Comparison of ENCODE assay signal across 8 mouse cellular contexts in genomic region chr2:135797677-135798546, GRCm38 (mm10).
DNase-seq lines count a peak whose midpoint lies in the region; ATAC-seq and TF ChIP-seq lines count a peak whose summit lies in the region.

No protein-coding gene starts in this region.

- H3K36me3 ChIP-seq in ES-Bruce4 (ENCODE audit: control insufficient read depth, insufficient read depth, low read length, poor library complexity, severe bottlenecking), result no peaks in the 10 kb centered on the region
- no peaks in the 10 kb centered on the region for H3K36me3 ChIP-seq in forebrain, embryonic 10.5 days (replicated peaks)
- H3K36me3 ChIP-seq in limb, embryonic 10.5 days, result no peaks in the 10 kb centered on the region

- no peak overlapping the region for H3K9ac ChIP-seq in ES-Bruce4 (ENCODE audit: low read depth, poor library complexity, severe bottlenecking)

- ATAC-seq in erythroblast, adult 5-6 weeks (replicated peaks; ENCODE audit: low FRiP score, poor library complexity, severe bottlenecking), result no peak

- no peak for TF ChIP-seq POLR2A in ES-Bruce4 (IDR thresholded peaks at IDR 0.05; ENCODE audit: insufficient read depth, low read length)

- peak; percentile 13 to 29 for DNase-seq in heart, adult 9 months (ENCODE audit: low spot score in 2 of 2)
- no peak for DNase-seq in heart, postnatal 36 days
- no peak for DNase-seq in forebrain, embryonic 10.5 days (ENCODE audit: extremely low spot score, low spot score)
- DNase-seq in limb, embryonic 10.5 days (ENCODE audit: low spot score), result no peak
- DNase-seq in adrenal gland, postnatal 36 days, result no peak
- DNase-seq in ovary, adult 18-20 months (ENCODE audit: low spot score), result no peak

- no peak for TF ChIP-seq CTCF in ES-Bruce4 (IDR thresholded peaks at IDR 0.05; ENCODE audit: low read depth, low read length)

- no peaks in the 10 kb centered on the region for H3K9me3 ChIP-seq in ES-Bruce4 (replicated peaks; ENCODE audit: control insufficient read depth, insufficient read depth, low read length, poor library complexity, severe bottlenecking)
- H3K9me3 ChIP-seq in forebrain, embryonic 10.5 days, result no peaks in the 10 kb centered on the region
- H3K9me3 ChIP-seq in limb, embryonic 10.5 days (replicated peaks), result no peaks in the 10 kb centered on the region

- peak overlapping the region; percentile 73; the same call in 1 of the 2 replicates for H3K27ac ChIP-seq in ES-Bruce4 (ENCODE audit: insufficient read depth, low read length)
- peak overlapping the region; percentile 66 for H3K27ac ChIP-seq in forebrain, embryonic 10.5 days
- peak overlapping the region; percentile 68 for H3K27ac ChIP-seq in limb, embryonic 10.5 days

- peaks cover 5% of the 10 kb centered on the region for H3K4me1 ChIP-seq in ES-Bruce4 (ENCODE audit: control insufficient read depth, insufficient read depth, low read length)
- peaks cover 34% of the 10 kb centered on the region for H3K4me1 ChIP-seq in forebrain, embryonic 10.5 days
- peaks cover 8% of the 10 kb centered on the region for H3K4me1 ChIP-seq in limb, embryonic 10.5 days

- intact Hi-C loops in heart, postnatal 36 days (cut with DNase I), result no loop called here

- no peaks in the 10 kb centered on the region for H3K27me3 ChIP-seq in ES-Bruce4 (ENCODE audit: control insufficient read depth, insufficient read depth, low read length, poor library complexity, severe bottlenecking)
- no peaks in the 10 kb centered on the region for H3K27me3 ChIP-seq in forebrain, embryonic 10.5 days (ENCODE audit: poor library complexity, severe bottlenecking)
- no peaks in the 10 kb centered on the region for H3K27me3 ChIP-seq in limb, embryonic 10.5 days (ENCODE audit: low read depth, poor library complexity, severe bottlenecking)

- WGBS in forebrain, embryonic 10.5 days, result 33% methylated on average over 5 of the region's 5 CpGs
- WGBS in limb, embryonic 10.5 days, result 43% methylated on average over 5 of the region's 5 CpGs

- TF ChIP-seq EP300 in ES-Bruce4 (IDR thresholded peaks at IDR 0.05; ENCODE audit: insufficient read depth, low read depth, low read length), result no peak

- no peak overlapping the region for H3K4me3 ChIP-seq in ES-Bruce4 (ENCODE audit: low read depth, low read length)
- no peak overlapping the region for H3K4me3 ChIP-seq in forebrain, embryonic 10.5 days
- no peak overlapping the region for H3K4me3 ChIP-seq in limb, embryonic 10.5 days

Comparison
In these comparisons a context has a peak if more than half of its experiments do, and no peak if none do; other contexts are left out.
1. DNase-seq: peak in heart, adult 9 months (2 of 2); none in heart, postnatal 36 days (0 of 2), forebrain, embryonic 10.5 days (single experiment), limb, embryonic 10.5 days (single experiment), adrenal gland, postnatal 36 days (0 of 2) and ovary, adult 18-20 months (single experiment).
2. Peak in every context shown above with its lines, with median percentiles within 50 percentile points of each other: H3K27ac ChIP-seq.